Mouse (Mus musculus) mesoderm, embryonic 11.5 days (tissue): ENCODE results near the gene H3f3a.

Experiments used
- DNase-seq: peaks from one replicate; pipeline ENCODE4 v3.0.0-alpha.2; 2012; ENCODE audit warnings: low read depth, low spot score

The H3f3a gene

GRCm38 (mm10) chr1:180757956-180758520 is 55.7 kb downstream of the H3f3a start:
- DNase-seq: no peak

GRCm38 (mm10) chr1:180757252-180757955 is 56.3 kb downstream of the H3f3a start:
- DNase-seq: no peak

GRCm38 (mm10) chr1:180756711-180757110 is 57.0 kb downstream of the H3f3a start:
- DNase-seq: no peak

- DNase-seq: no peak
Measured at GRCm38 (mm10) chr1:180754376-180754775, 59.4 kb downstream of the H3f3a start.

- DNase-seq: no peak
Measured at GRCm38 (mm10) chr1:180752115-180752514, 61.6 kb downstream of the H3f3a start.
